Mouse (Mus musculus) kidney, embryonic 16.5 days (tissue): ENCODE results near the gene Chd2. TPM values are rescaled to one million over a fixed set of nuclear protein-coding genes. Genes with fewer than 3 reads are reported as not detected.
"Not testable (repeated sequence)": the region's sequence is repeated elsewhere in the genome, so short reads cannot be mapped to it uniquely, and the experiment has no call there.

Experiments used
- ATAC-seq: fragments of 200-750 bp; cut with Nextera tagmentation; 2 replicates; pipeline ENCODE4 v1.8.0; 2017; ENCODE audit warnings: moderate TSS enrichment; ENCODE audit not compliant: low FRiP score, low TSS enrichment
- H3K27ac ChIP-seq: fragments of 300-500 bp; sonication (generic); 2 replicates; pipeline ENCODE4 v1.5.1; 2014; ENCODE audit warnings: low read length
- H3K27me3 ChIP-seq: fragments of 300-500 bp; sonication (generic); 2 replicates; pipeline ENCODE4 v1.6.1; 2014; ENCODE audit warnings: low read length, control low read depth, mixed read lengths; ENCODE audit not compliant: insufficient read depth
- H3K36me3 ChIP-seq: fragments of 300-500 bp; sonication (generic); 2 replicates; pipeline ENCODE4 v1.6.1; 2014; ENCODE audit warnings: low read length, control low read depth, mixed read lengths; ENCODE audit not compliant: insufficient read depth
- H3K4me1 ChIP-seq: fragments of 300-500 bp; sonication (generic); 2 replicates; pipeline ENCODE4 v1.6.1; 2014; ENCODE audit warnings: low read length, control low read depth, mixed read lengths; ENCODE audit not compliant: insufficient read depth
- H3K4me2 ChIP-seq: fragments of 300-500 bp; sonication (generic); replicated peaks from 2 replicates; pipeline ENCODE4 v1.6.1; 2014; ENCODE audit warnings: low read depth, low read length
- H3K4me3 ChIP-seq: fragments of 300-500 bp; sonication (generic); 2 replicates; pipeline ENCODE4 v1.5.1; 2014; ENCODE audit warnings: mild to moderate bottlenecking, low read length
- H3K9ac ChIP-seq: fragments of 300-500 bp; sonication (generic); replicated peaks from 2 replicates; pipeline ENCODE4 v1.6.1; 2014; ENCODE audit warnings: low read length
- H3K9me3 ChIP-seq: fragments of 300-500 bp; sonication (generic); 2 replicates; pipeline ENCODE4 v1.6.1; 2016; ENCODE audit warnings: low read length, control low read depth
- WGBS: fragments of 180-500 bp; shearing (Covaris S2); extraction: QIAGEN DNeasy Blood & Tissue Kit; methylation state at CpG from one replicate; pipeline ENCODE4 v1.1.7; 2014; 5-methylcytosine and 5-hydroxymethylcytosine counted together
- polyA plus RNA-seq: library from polyadenylated mRNA; unstranded; fragments of >200 nt; fragmentation: Nextera tagmentation; extraction: Ambion mirVana; gene quantifications from 2 replicates; pipeline ENCODE4 v1.2.1, GENCODE M21; 2015

The Chd2 gene
- polyA plus RNA-seq, 1 experiment from 2014 or later: 45.3 TPM

DNA sequence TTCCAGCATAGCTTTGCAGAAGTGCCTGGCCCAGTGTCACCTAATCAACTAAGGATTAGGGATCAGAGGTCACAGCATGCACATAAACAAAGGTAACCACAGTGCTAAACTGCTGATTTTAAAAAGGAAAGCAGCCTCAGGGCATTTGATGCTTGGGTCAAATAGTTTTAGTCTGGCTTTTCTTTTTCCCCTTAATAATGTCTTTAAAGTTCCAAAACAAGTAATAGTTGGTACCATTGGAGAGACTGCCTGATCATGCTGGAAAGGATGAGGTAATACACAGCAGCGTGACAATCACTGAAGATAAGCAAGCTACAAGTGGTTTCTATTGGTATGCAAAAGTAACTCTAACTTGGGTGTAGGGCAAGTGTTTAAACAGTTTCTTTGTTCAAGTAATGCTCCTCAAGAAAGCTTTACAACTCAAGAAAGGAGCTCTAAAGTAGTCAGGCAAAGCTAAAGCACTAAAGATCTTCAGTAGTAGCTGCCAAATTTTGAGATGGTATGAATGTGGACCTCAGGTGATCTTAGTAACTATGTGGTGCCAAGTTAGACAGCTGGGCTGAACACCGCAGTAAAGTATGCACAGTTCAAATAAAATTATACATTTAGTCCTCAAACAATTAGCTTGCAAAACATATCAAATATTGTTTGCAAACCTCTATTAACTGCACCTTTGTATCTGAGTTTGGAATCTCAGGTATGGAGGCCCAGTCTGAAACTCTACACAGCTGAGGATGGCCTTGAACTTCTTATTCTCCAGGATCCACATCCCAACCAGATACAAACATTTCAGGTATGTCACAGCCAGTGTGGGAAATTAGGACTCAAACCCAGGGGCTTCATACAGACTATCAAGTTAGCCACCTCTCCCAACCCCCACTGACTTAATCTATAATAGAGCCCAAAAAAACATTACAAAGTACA lies 6.4 kb downstream of the Chd2 start:
- H3K36me3 ChIP-seq: no peaks in the 10 kb centered on the region; the same call in 1 of the 2 replicates
- no peaks in the 10 kb centered on the region for H3K9me3 ChIP-seq
- peak overlapping the region; percentile 67 for H3K27ac ChIP-seq
- no peak overlapping the region for H3K4me3 ChIP-seq
- peaks cover 50% of the 10 kb centered on the region for H3K4me1 ChIP-seq
- 78% methylated on average over 2 of the region's 2 CpGs for WGBS
- H3K4me2 ChIP-seq: no peak overlapping the region
- ATAC-seq: no peak
- H3K27me3 ChIP-seq: no peaks in the 10 kb centered on the region
- H3K9ac ChIP-seq: 0 out of 2 replicates have a peak overlapping the region, but pooled peaks have one; percentile 1

GRCm38 (mm10) chr7:73533457-73533856 lies 8.2 kb downstream of the Chd2 start:
- ATAC-seq: no peak
- 40% methylated on average over 2 of the region's 2 CpGs for WGBS
- peak overlapping the region; percentile 26; the same call in 1 of the 2 replicates for H3K4me2 ChIP-seq

GRCm38 (mm10) chr7:73532916-73533315 lies 8.7 kb downstream of the Chd2 start:
- no peak for ATAC-seq
- 60% methylated on average over 3 of the region's 3 CpGs for WGBS
- H3K27ac ChIP-seq: peak overlapping the region; percentile 77
- H3K27me3 ChIP-seq: no peaks in the 10 kb centered on the region
- no peak overlapping the region for H3K4me3 ChIP-seq
- peaks cover 53% of the 10 kb centered on the region for H3K4me1 ChIP-seq
- no peak overlapping the region for H3K4me2 ChIP-seq
- no peaks in the 10 kb centered on the region for H3K9me3 ChIP-seq
- peak overlapping the region; percentile 35; the same call in 1 of the 2 replicates for H3K9ac ChIP-seq
- peaks cover 3% of the 10 kb centered on the region for H3K36me3 ChIP-seq

More at GRCm38 (mm10) chr7:73533457-73533856, 8.2 kb downstream of the Chd2 start:
- Histone ChIP-seq H3K27me3 (no peaks in the 10 kb centered on the region), H3K27ac (peak overlapping the region; percentile 77), H3K9me3 (no peaks in the 10 kb centered on the region), H3K4me1 (peaks cover 53% of the 10 kb centered on the region), H3K4me3 (no peak overlapping the region), H3K9ac (peak overlapping the region; percentile 47), H3K36me3 (peaks cover under 1% of the 10 kb centered on the region)

DNA sequence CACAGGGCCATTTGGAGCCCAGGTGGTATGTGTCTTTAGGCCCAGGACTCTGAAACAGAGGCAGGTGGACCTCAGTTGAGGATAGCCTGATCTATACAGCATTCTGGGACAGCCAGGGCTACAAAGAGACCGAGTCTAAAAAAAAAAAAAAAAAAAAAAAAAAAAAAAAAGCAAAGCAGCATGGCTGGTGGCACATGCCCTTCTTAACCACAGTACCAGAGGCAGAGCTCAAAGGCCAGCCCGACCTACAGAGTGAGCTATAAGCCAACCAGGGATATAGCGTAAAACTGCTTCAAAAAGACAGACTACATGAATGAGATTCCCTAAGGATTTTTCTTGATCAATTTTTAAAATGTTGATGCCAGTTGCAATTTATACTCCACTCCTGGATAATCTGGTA lies 9.5 kb downstream of the Chd2 start:
- peaks cover 3% of the 10 kb centered on the region for H3K36me3 ChIP-seq
- no peak overlapping the region for H3K9ac ChIP-seq
- H3K27ac ChIP-seq: peak overlapping the region; percentile 16; the same call in 1 of the 2 replicates
- H3K9me3 ChIP-seq: no peaks in the 10 kb centered on the region
- WGBS: 83% methylated on average over 3 of the region's 3 CpGs
- H3K4me1 ChIP-seq: peaks cover 53% of the 10 kb centered on the region
- no peak overlapping the region for H3K4me3 ChIP-seq
- H3K4me2 ChIP-seq: no peak overlapping the region
- no peaks in the 10 kb centered on the region for H3K27me3 ChIP-seq
- ATAC-seq: no peak

- Histone ChIP-seq H3K4me3 (no peak overlapping the region), H3K27me3 (no peaks in the 10 kb centered on the region), H3K27ac (peak overlapping the region; percentile 48; the same call in 1 of the 2 replicates), H3K4me2 (no peak overlapping the region), H3K9me3 (no peaks in the 10 kb centered on the region), H3K9ac (no peak overlapping the region), H3K4me1 (peaks cover 49% of the 10 kb centered on the region), H3K36me3 (peaks cover 3% of the 10 kb centered on the region)
- 68% methylated on average over 7 of the region's 7 CpGs for WGBS
- ATAC-seq: no peak
Observed at GRCm38 (mm10) chr7:73531506-73532093, 10.0 kb downstream of the Chd2 start.

GRCm38 (mm10) chr7:73530846-73531245 lies 10.8 kb downstream of the Chd2 start:
- ATAC-seq: no peak
- Histone ChIP-seq H3K9me3 (no peaks in the 10 kb centered on the region), H3K4me3 (no peak overlapping the region), H3K4me2 (no peak overlapping the region), H3K36me3 (peaks cover 3% of the 10 kb centered on the region), H3K27me3 (no peaks in the 10 kb centered on the region), H3K27ac (0 out of 2 replicates have a peak overlapping the region, but pooled peaks have one; percentile 48), H3K9ac (0 out of 2 replicates have a peak overlapping the region, but pooled peaks have one; percentile 22), H3K4me1 (peaks cover 44% of the 10 kb centered on the region)
- WGBS: 80% methylated on average over 5 of the region's 5 CpGs

GRCm38 (mm10) chr7:73530164-73530563 lies 11.5 kb downstream of the Chd2 start:
- no peak overlapping the region for H3K27ac ChIP-seq
- H3K9ac ChIP-seq: no peak overlapping the region
- H3K4me3 ChIP-seq: no peak overlapping the region
- peaks cover 38% of the 10 kb centered on the region for H3K4me1 ChIP-seq
- no peak for ATAC-seq
- no peak overlapping the region for H3K4me2 ChIP-seq
- H3K27me3 ChIP-seq: no peaks in the 10 kb centered on the region
- peaks cover 3% of the 10 kb centered on the region for H3K36me3 ChIP-seq
- 90% methylated on average over 5 of the region's 5 CpGs for WGBS
- no peaks in the 10 kb centered on the region for H3K9me3 ChIP-seq

GRCm38 (mm10) chr7:73529261-73529660 lies 12.4 kb downstream of the Chd2 start:
- no peak overlapping the region for H3K9ac ChIP-seq
- ATAC-seq: no peak
- peaks cover 5% of the 10 kb centered on the region for H3K36me3 ChIP-seq
- H3K4me3 ChIP-seq: no peak overlapping the region
- WGBS: 86% methylated on average over 6 of the region's 6 CpGs
- H3K27me3 ChIP-seq: no peaks in the 10 kb centered on the region
- H3K9me3 ChIP-seq: no peaks in the 10 kb centered on the region
- 0 out of 2 replicates have a peak overlapping the region, but pooled peaks have one; percentile 59 for H3K27ac ChIP-seq
- H3K4me2 ChIP-seq: no peak overlapping the region
- H3K4me1 ChIP-seq: peaks cover 38% of the 10 kb centered on the region

DNA sequence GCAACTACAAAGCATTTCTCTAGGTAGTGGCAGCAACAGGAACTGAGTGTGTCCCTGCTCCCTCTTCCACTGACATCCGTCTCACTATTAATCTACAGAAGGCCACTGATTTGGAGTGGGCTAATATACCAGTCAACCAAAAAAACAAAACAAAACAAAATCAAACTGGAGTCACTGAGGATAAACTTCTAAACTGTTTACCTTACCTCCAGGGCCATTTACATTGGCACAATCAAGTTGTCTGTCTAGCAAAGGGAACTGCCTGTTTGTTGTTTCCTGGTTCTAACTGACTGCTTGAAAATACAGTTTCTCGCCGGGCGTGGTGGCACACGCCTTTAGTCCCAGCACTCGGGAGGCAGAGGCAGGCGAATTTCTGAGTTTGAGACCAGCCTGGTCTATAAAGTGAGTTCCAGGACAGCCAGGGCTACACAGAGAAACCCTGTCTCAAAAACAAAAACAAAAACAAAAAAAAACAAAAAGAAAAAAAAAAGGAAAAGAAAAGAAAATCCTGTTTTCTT lies 13.2 kb downstream of the Chd2 start:
- not testable (repeated sequence) for H3K36me3 ChIP-seq, H3K9me3 ChIP-seq, H3K9ac ChIP-seq, H3K4me2 ChIP-seq, H3K4me3 ChIP-seq, ATAC-seq, H3K27me3 ChIP-seq
- peak overlapping the region; percentile 7; the same call in 1 of the 2 replicates for H3K27ac ChIP-seq
- WGBS: 83% methylated on average over 7 of the region's 7 CpGs
- peaks cover 30% of the 10 kb centered on the region for H3K4me1 ChIP-seq
